Mouse (Mus musculus) kidney, embryonic 14.5 days (tissue): ENCODE data around the gene Msantd2. TPM values are rescaled to one million over a fixed set of nuclear protein-coding genes. Genes with fewer than 3 reads are reported as not detected.

Source experiments
- ATAC-seq: fragments of 200-750 bp; cut with Nextera tagmentation; 2 replicates; pipeline ENCODE4 v1.8.0; 2017; ENCODE audit warnings: moderate number of reproducible peaks, mild to moderate bottlenecking, moderate TSS enrichment, moderate library complexity; ENCODE audit not compliant: low FRiP score, low TSS enrichment
- H3K27ac ChIP-seq: fragments of 300-500 bp; sonication (generic); 2 replicates; pipeline ENCODE4 v1.5.1; 2014; ENCODE audit warnings: low read depth, mild to moderate bottlenecking, low read length, moderate library complexity, mixed read lengths
- H3K27me3 ChIP-seq: fragments of 300-500 bp; sonication (generic); 2 replicates; pipeline ENCODE4 v1.6.1; 2014; ENCODE audit warnings: mild to moderate bottlenecking, low read length; ENCODE audit not compliant: control insufficient read depth, insufficient read depth
- H3K36me3 ChIP-seq: fragments of 300-500 bp; sonication (generic); 2 replicates; pipeline ENCODE4 v1.6.1; 2014; ENCODE audit warnings: low read length, mixed read lengths; ENCODE audit not compliant: control insufficient read depth, insufficient read depth
- H3K4me1 ChIP-seq: fragments of 300-500 bp; sonication (generic); 2 replicates; pipeline ENCODE4 v1.6.1; 2014; ENCODE audit warnings: low read length, mixed read lengths; ENCODE audit not compliant: control insufficient read depth, insufficient read depth
- H3K4me2 ChIP-seq: fragments of 300-500 bp; sonication (generic); replicated peaks from 2 replicates; pipeline ENCODE4 v1.6.1; 2014; ENCODE audit warnings: low read depth, mild to moderate bottlenecking, low read length
- H3K4me3 ChIP-seq: fragments of 300-500 bp; sonication (generic); 2 replicates; pipeline ENCODE4 v1.5.1; 2014; ENCODE audit warnings: mild to moderate bottlenecking, low read length
- H3K9ac ChIP-seq: fragments of 300-500 bp; sonication (generic); 2 replicates; pipeline ENCODE4 v1.6.1; 2014; ENCODE audit warnings: low read depth, mild to moderate bottlenecking, low read length, moderate library complexity
- H3K9me3 ChIP-seq: fragments of 300-500 bp; sonication (generic); 2 replicates; pipeline ENCODE4 v1.6.1; 2016; ENCODE audit warnings: low read length; ENCODE audit not compliant: control insufficient read depth
- WGBS: fragments of 180-500 bp; shearing (Covaris S2); extraction: QIAGEN DNeasy Blood & Tissue Kit; methylation state at CpG from one replicate; pipeline ENCODE4 v1.1.7; 2014; 5-methylcytosine and 5-hydroxymethylcytosine counted together
- polyA plus RNA-seq: library from polyadenylated mRNA; unstranded; fragments of >200 nt; fragmentation: Nextera tagmentation; extraction: Ambion mirVana; gene quantifications from 2 replicates; pipeline ENCODE4 v1.2.1, GENCODE M21; 2014

The Msantd2 gene
- polyA plus RNA-seq, 1 experiment from 2014 or later, result 33.2 TPM

DNA sequence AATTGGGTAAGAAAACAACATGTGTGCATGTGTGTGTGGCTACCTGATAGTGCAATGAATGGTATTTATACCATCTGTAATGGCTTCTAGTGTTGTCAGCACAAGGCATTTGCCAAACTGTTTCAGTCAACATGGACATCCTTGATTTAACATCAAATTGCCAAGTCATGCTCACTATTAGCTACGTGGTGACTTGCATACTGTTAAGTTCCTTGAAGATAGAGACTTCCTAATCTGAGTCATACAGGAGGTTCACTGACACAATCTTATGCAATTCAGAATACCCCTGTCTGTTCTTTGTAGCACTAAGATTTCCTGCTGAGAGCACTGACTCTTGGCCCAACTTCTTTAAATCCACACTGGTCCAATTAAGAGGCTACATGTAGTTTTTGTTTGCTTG is 28.3 kb downstream of the Msantd2 start:
- Histone ChIP-seq H3K9me3 (no peaks in the 10 kb centered on the region), H3K4me2 (no peak overlapping the region), H3K4me3 (no peak overlapping the region), H3K36me3 (peaks cover 22% of the 10 kb centered on the region), H3K9ac (no peak overlapping the region), H3K27ac (no peak overlapping the region), H3K4me1 (peaks cover 6% of the 10 kb centered on the region; the same call in 1 of the 2 replicates), H3K27me3 (no peaks in the 10 kb centered on the region)
- ATAC-seq, result no peak
- 74% methylated on average over 1 of the region's 1 CpGs for WGBS

DNA sequence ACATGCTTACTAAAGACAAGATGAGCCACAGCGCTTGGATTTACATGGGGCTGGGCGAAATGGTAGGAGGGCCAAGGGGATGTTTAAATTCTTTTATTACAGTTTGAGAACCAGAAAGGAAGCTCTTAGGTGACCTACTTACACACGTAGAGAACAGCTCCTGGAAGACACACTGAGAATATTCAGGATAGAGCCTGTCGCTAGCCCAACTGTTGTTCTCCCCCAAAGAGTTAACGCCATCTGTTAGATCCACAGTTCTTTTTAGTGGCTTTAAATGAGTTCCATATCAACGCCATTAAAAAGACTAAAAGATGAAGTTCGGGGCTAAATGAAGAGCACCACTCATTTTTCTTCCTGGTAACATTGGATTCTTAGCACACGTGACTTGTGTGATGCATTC is 29.9 kb downstream of the Msantd2 start:
- WGBS, result 91% methylated on average over 8 of the region's 8 CpGs
- Histone ChIP-seq H3K36me3 (peaks cover 30% of the 10 kb centered on the region), H3K9ac (no peak overlapping the region), H3K4me3 (no peak overlapping the region), H3K9me3 (no peaks in the 10 kb centered on the region), H3K4me1 (peaks cover 4% of the 10 kb centered on the region; the same call in 1 of the 2 replicates), H3K27ac (no peak overlapping the region), H3K27me3 (no peaks in the 10 kb centered on the region), H3K4me2 (no peak overlapping the region)
- ATAC-seq, result no peak

DNA sequence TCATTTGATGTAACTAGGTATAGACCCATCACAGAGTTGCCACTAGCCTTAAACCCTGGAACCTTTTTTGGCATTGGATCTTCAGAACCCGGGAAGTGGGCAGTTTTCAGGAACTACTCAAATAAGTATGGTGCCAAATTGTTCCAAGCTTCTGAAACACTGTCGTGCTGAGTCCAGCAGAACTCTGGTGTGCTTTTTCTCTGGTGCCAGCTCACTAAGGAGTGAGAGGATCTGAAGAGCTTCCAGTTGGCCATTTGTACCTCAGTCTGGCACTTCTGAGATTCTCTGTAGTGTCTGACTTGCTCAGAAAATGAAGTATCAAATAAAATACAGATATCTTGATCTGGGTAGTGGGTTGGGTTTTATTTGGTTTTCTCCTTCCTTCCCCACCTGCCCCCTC is 30.9 kb downstream of the Msantd2 start:
- WGBS, result 88% methylated on average over 2 of the region's 2 CpGs
- peaks cover 33% of the 10 kb centered on the region for H3K36me3 ChIP-seq
- ATAC-seq, result no peak
- peaks cover 4% of the 10 kb centered on the region; the same call in 1 of the 2 replicates for H3K4me1 ChIP-seq
- H3K27me3 ChIP-seq, result no peaks in the 10 kb centered on the region
- H3K9me3 ChIP-seq, result no peaks in the 10 kb centered on the region
- no peak overlapping the region for H3K4me3 ChIP-seq
- no peak overlapping the region for H3K27ac ChIP-seq
- H3K4me2 ChIP-seq, result no peak overlapping the region
- no peak overlapping the region for H3K9ac ChIP-seq

DNA sequence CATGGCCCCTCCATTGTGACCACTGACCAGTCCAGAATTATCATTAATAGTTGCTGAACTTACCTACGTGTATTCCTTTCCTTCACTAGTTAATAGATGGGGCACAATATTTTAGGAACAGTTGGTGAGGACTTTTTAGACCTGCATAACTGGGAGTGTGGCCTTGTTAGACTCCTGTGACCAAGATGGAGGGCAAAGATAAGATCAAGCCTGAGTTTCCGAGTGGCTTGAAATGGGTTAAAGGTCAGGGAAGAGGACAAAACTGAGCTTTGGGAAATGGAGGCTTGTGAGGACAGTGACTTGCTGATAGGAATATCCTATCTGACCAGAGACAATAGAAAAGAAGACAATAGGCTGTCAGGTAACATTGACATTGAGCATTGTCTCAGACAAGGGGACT is 36.3 kb downstream of the Msantd2 start:
- Histone ChIP-seq H3K36me3 (peaks cover 23% of the 10 kb centered on the region), H3K4me3 (no peak overlapping the region), H3K9me3 (no peaks in the 10 kb centered on the region), H3K4me1 (peaks cover 14% of the 10 kb centered on the region; the same call in 1 of the 2 replicates), H3K27me3 (peaks cover 41% of the 10 kb centered on the region), H3K9ac (no peak overlapping the region), H3K4me2 (no peak overlapping the region), H3K27ac (no peak overlapping the region)
- ATAC-seq, result no peak
- WGBS, result 90% methylated on average over 2 of the region's 2 CpGs

DNA sequence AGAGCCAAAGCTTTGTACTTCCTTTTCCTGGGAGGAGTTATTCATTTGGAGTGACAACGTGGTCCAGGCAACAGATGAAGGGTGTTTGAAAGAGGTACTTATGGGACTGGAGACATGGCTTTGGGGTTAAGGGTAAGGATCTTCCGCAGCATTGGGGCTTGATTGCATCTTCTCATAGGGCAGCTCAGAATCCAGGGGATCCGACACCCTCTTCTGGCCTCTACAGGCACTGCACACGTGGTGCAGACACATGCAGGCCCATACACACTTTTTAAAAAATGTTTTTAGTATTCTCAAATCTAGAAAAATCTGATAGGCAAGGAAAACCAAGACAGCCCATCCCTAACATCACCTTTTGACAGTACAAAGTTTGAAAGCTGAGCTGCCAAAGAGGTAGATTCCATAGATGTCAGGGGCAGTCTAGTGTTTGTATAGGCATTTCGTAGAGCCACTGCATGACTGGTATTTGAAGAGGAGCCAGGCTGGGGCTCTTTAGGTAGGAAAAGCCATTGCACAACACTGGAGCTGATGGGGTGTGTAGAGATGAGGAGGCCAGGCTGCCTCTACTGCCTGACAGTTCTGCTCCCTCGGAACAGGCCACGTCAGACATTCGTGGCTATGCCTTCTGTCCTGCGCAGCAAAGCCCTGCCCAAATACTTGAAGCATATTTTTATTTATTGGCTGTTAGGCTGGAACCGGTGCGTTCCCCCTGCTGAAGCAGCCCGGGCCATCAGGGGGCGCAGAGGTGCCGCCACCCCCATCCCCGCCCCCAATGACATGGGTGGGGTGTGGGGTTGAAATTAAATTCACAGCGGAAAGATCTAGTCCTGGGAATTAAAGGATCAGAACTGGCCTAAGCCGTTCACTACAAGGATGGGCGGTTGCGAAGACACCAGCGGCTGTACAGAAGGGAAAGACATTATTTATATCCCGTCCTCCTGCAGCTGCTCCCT is 37.6 kb downstream of the Msantd2 start:
- Histone ChIP-seq H3K27me3 (peaks cover 50% of the 10 kb centered on the region), H3K4me2 (peak overlapping the region; percentile 39), H3K9me3 (no peaks in the 10 kb centered on the region), H3K4me3 (peak overlapping the region; percentile 38), H3K36me3 (peaks cover 17% of the 10 kb centered on the region; the same call in 1 of the 2 replicates), H3K27ac (no peak overlapping the region), H3K9ac (no peak overlapping the region), H3K4me1 (peaks cover 24% of the 10 kb centered on the region; the same call in 1 of the 2 replicates)
- no peak for ATAC-seq
- WGBS, result 23% methylated on average over 21 of the region's 21 CpGs

DNA sequence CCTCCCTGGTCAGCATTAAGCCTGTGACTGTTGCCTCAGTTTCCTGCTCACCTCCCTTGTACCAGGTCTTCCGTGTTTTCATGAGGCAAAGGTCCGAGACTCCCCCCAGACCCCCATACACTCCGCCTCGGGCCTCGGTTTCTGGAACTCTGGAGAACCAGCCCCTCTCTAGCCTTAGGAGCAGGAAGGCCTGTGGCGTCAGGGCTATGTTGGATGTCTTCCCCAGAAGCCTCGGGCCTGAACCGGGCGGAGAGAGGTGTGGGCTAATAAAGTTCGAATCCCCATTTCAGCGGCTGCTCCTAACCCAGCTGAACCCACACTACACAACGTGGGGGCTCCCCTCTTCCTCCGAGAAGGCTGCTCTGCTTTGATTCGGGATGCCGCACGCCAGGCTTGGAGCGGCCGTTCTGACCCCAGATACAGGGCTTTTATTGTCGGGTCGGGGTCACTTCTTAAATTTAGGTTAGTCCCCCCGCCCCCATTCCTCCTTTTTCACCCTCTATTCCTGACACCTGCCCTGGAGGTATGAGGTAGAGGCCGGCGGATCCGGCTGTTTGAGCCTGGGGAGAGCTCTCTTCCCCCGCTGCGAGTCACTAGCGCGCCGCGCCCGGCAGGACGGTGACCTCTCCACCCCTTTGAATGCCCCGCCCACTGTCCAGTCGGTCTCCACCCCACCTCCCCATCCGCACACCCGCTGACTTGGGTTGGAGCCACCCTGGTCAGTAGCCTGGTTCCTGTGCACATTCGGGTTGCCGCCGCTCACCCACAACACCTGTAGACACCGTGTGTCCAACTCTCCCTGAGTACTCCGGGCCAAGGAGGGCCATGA is 38.5 kb downstream of the Msantd2 start, which contains the start of gene Esam:
Gene Esam (plus strand): TSS at position 683 of the 829 bp plus-strand sequence.
- peaks cover 55% of the 10 kb centered on the region for H3K27me3 ChIP-seq
- H3K9me3 ChIP-seq, result no peaks in the 10 kb centered on the region
- ATAC-seq, result peak; percentile 24
- peak within 1 kb of the TSS; percentile 65; the same call in 1 of the 2 replicates for H3K27ac ChIP-seq
- H3K9ac ChIP-seq, result peak within 1 kb of the TSS; percentile 42; the same call in 1 of the 2 replicates
- peaks cover 11% of the 10 kb centered on the region; the same call in 1 of the 2 replicates for H3K36me3 ChIP-seq
- WGBS, result 2% methylated on average over 41 of the region's 41 CpGs
- H3K4me2 ChIP-seq, result peak within 1 kb of the TSS; percentile 65
- peak within 1 kb of the TSS; percentile 38 for H3K4me3 ChIP-seq
- peaks cover 24% of the 10 kb centered on the region; the same call in 1 of the 2 replicates for H3K4me1 ChIP-seq

DNA sequence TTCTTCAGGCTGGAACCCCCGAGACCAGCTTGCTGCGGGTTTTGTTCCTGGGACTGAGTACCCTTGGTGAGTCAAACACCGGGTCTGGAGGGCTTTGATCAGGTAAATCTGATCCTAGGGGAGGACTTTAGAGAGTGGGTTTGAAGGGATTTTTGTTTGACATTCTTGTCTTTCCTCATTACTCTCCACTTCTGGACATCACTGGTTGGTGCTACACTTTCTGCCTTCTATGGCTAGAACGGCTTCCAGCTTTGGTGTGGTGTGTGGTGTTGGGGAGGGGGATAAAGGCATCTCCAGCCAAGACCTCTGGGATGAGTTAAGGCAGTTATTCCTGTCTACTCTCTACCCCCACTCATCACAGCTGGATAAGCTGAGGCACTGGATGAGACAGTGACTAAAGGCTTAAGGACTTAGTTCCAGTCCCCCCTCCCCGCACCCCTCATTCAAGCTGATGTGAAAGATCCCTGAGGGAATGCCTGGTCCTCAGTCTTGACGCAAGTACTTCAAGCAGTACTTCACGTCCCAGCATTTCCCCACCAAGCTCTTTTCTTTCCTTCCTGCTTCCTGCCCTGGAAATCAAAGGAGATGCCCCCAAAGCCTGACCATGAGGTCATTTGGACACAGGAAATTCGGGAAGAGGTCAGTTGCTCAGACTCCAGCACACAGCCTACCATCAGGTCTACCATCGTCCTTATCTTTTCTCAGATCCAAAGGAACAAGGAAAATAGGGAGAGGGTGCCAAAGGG is 39.3 kb downstream of the Msantd2 start:
- WGBS, result 23% methylated on average over 9 of the region's 9 CpGs
- peak overlapping the region; percentile 38 for H3K4me3 ChIP-seq
- H3K36me3 ChIP-seq, result peaks cover 4% of the 10 kb centered on the region; the same call in 1 of the 2 replicates
- peaks cover 55% of the 10 kb centered on the region for H3K27me3 ChIP-seq
- peak overlapping the region; percentile 42; the same call in 1 of the 2 replicates for H3K9ac ChIP-seq
- H3K27ac ChIP-seq, result peak overlapping the region; percentile 65; the same call in 1 of the 2 replicates
- ATAC-seq, result no peak
- peaks cover 24% of the 10 kb centered on the region; the same call in 1 of the 2 replicates for H3K4me1 ChIP-seq
- H3K4me2 ChIP-seq, result peak overlapping the region; percentile 39
- H3K9me3 ChIP-seq, result no peaks in the 10 kb centered on the region
